Mouse (Mus musculus) ovary, postnatal 14 days (tissue): ENCODE measurements around the gene Sirt4.
"Not testable (repeated sequence)": the region's sequence is repeated elsewhere in the genome, so short reads cannot be mapped to it uniquely, and the experiment has no call there.

Source experiments
- DNase-seq: peaks from one replicate; pipeline ENCODE4 v3.0.0; 2022; ENCODE audit warnings: low spot score

Gene Sirt4

GRCm38 (mm10) chr5:115483947-115484920 lies at the start of gene Sirt4:
TSS of gene Sirt4 (minus strand) at chr5:115484725.
- no peak for DNase-seq

GRCm38 (mm10) chr5:115531671-115532270 lies 47.2 kb upstream of the Sirt4 start:
- peak; percentile 64 for DNase-seq

- no peak for DNase-seq
Observed at GRCm38 (mm10) chr5:115530447-115530809, 45.9 kb upstream of the Sirt4 start.

- no peak for DNase-seq
Observed at GRCm38 (mm10) chr5:115529742-115530446, 45.4 kb upstream of the Sirt4 start.

GRCm38 (mm10) chr5:115529364-115529741 lies 44.8 kb upstream of the Sirt4 start:
- DNase-seq: no peak

GRCm38 (mm10) chr5:115528128-115528527 lies 43.6 kb upstream of the Sirt4 start:
- DNase-seq: no peak

GRCm38 (mm10) chr5:115526456-115527202 lies 42.1 kb upstream of the Sirt4 start:
- no peak for DNase-seq

GRCm38 (mm10) chr5:115525943-115526342 lies 41.4 kb upstream of the Sirt4 start:
- DNase-seq: no peak

- no peak for DNase-seq
Observed at GRCm38 (mm10) chr5:115525416-115525815, 40.9 kb upstream of the Sirt4 start.

- DNase-seq: no peak
Observed at GRCm38 (mm10) chr5:115524471-115524870, 39.9 kb upstream of the Sirt4 start.

- no peak for DNase-seq
Observed at GRCm38 (mm10) chr5:115523971-115524370, 39.4 kb upstream of the Sirt4 start.

GRCm38 (mm10) chr5:115522981-115523499 lies 38.5 kb upstream of the Sirt4 start:
- no peak for DNase-seq

GRCm38 (mm10) chr5:115522531-115522930 lies 38.0 kb upstream of the Sirt4 start:
- DNase-seq: no peak

- no peak for DNase-seq
Observed at GRCm38 (mm10) chr5:115521553-115522461, 37.3 kb upstream of the Sirt4 start.

GRCm38 (mm10) chr5:115520325-115520869 lies 35.9 kb upstream of the Sirt4 start:
- DNase-seq: no peak

GRCm38 (mm10) chr5:115518214-115518613 lies 33.7 kb upstream of the Sirt4 start:
- not testable (repeated sequence) for DNase-seq

GRCm38 (mm10) chr5:115517501-115517900 lies 33.0 kb upstream of the Sirt4 start:
- no peak for DNase-seq

- DNase-seq: no peak
Observed at GRCm38 (mm10) chr5:115516908-115517307, 32.4 kb upstream of the Sirt4 start.

GRCm38 (mm10) chr5:115516081-115516907 lies 31.8 kb upstream of the Sirt4 start:
- DNase-seq: no peak
